Mouse (Mus musculus) lung, postnatal 36 days (tissue): ENCODE measurements around the gene Brd7.

Experiments
- DNase-seq: peaks from one replicate; pipeline ENCODE4 v3.0.0; 2022; ENCODE audit warnings: mixed read lengths

Gene Brd7

DNA sequence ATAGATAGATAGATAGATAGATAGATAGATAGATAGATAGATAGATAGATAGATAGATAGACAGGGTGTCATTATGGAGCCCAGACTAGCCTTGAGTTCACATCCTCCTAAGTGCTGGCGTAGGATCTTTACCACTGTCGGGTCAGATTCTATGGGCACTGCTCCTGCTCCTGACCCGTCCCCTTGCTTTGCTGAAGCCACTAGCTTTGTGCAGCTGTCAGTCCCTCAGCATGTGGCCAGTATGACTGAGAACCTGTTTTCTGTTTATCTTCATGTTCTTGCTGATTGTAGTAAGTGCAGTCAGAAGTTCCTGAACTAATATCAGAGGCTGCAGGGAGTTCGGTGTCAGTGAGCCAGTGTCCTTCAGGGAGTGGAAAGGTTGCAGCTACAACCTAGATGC lies 54.3 kb downstream of the Brd7 start:
- DNase-seq, result no peak

DNA sequence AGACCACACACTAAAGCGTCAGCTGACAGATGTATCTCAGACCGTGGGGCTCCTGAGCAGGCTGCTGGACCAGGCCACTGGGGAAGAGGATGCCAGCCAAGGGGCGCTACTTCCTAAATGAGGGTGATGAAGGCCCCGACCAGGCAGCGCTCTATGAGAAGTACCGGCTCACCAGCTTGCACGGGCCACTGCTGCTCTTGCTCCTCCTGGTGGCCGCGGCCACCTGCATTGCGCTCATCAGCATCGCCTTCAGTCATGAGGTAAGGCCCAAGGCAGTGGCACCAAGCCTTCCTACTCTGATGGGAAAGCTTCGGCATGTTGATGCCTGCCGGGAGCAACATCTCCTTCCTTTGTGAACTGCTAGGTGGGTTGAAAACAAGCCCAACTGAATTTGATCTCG lies 55.5 kb downstream of the Brd7 start:
- peak; percentile 73 for DNase-seq

DNA sequence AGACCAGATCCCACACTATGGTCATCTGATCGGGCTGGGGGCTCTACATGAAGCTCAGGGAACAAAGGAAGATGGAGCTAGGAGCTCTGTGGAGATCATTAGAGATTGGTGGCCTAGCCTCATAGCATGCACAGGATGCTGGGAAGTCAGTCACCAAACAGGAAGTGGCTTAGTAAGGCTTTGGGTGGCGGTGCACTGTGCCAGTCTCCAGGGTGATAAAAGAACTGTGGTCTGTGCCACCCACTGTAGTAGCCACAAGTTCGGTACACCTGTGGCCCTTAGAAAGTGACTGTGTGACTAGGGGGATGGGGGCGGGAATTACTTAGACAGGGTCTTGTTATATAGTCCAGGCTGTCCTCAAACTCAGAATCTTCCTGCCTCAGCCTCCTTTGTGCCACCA lies 56.2 kb downstream of the Brd7 start:
- peak; percentile 30 for DNase-seq

DNA sequence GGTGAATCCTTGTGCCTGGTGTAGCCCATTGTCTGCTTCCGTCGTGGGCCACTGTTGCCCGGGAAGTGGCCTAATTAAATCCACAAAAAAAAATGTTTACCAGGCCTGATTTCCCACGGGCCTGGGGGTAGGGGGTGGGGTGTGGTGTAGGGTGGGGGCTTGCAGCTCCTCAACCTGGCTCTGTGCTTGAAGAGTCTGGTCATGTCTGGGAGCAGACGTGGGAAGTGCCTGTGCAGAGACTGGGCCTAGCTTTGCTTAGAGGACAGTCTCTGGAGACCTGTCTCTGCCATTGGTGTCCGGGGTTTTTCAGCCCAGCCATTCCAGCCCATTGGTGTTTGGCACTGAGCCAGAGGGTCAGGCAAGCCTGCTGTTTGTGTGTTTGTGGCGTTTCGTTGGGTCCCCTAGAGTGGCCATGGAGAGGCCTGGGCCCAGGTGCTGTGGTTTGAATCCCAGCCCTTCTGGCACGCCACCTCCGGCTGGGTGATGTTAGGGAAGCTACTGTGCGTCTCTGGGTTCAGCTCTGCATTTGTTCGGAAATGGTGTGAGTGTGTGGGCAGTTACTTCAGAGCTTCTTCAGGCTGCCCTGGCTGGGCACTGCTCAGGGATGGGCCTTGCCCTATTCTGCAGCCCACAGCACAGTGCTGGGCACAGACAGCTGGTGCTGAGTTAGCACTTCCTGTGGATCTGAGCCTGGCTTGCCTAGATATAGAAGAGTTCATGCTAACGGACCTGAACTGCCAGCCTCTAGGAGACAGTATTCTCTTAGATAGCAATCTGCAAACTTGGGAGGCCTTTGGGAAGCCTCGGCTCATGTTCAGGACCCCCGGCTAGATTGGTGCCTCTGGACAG lies 60.2 kb downstream of the Brd7 start:
- DNase-seq, result no peak

DNA sequence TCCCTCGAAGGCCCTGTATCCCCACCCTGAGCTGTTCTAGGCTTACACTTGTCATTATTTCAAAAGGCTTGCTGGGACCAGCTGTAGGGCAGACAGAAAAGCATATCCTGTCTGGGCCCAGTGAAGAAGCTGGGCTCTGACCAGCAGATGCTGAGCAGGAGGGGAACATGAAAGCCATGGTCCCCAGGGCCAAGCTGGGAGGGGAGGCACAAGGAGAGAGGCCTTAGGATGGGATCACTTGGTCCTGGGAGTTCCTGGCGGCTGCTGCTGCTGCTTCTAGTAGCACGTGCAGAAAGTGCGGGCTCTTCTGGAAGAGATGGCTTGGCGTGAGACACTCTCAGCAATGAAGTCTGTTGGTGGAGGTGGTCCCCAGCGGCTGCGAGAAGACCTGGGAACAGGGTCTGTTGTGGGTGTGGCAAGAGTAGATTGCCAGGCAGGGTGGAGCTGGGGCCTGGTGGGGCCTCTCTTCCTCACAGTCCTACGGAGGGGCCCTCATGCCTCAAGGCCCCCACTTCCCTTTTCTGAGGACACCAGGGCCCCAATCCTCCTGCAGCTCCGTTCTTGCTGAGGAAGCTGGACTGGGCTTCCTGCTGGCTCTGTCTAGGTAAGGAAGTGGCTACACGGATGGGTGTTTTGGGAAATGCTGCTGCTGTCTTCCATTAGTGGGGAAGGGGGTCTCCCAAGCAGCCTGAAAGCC lies 61.9 kb downstream of the Brd7 start:
- peak; percentile 52 for DNase-seq

DNA sequence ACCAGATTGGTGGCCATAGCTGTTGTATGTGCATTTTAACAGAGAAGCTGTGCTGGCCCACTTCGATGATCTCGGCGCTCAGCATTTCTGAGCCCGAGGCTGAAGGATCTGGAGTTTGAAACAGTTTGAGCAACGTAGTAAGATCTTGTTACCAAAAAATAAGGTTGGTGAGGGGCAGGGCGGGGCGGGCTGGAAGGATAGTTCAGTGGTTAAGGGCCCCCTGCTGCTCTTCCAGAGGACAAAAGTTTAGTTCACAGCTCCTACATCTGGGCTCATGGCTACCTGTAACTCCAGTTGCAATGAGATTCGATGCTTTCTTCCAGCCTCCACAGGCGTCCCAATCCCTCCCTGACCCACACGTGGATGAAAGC lies 63.3 kb downstream of the Brd7 start:
- no peak for DNase-seq

DNA sequence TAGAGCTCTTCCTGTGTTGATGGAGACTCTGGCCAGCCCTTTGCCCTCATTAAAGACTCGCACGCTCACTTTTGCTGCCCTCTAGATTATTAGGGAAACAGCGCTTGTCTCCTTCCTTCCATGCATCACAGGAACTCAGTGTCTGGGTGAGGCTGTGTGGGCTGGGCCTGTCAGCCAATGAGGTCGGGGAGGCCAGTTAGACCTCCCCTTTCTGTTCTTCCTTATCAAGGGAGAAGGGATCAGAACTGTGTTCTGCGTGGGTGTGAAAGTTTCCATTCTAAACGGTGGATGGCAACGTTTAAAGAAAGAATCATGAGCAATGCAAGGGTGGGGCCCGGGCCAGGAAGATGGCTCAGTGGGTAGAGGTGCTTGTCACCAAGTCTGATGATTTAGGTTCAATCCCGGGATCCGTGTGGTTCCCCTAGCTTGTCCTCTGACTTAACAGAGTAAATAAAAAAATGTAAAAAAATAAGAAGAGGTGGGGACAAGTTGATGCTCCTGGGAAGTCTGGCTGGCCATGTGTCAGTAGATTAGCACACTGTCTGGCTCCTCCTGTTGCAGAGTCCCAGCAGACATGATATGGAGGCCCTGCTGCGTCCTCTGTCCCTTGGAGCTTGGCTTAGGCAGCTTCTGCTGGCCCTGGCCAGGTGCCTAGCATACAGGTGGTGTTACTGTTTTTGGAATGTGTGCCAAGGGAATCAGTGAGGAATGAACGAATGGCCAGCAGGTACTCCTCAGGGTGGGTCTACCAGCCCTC lies 63.8 kb downstream of the Brd7 start:
- peak; percentile 74 for DNase-seq

DNA sequence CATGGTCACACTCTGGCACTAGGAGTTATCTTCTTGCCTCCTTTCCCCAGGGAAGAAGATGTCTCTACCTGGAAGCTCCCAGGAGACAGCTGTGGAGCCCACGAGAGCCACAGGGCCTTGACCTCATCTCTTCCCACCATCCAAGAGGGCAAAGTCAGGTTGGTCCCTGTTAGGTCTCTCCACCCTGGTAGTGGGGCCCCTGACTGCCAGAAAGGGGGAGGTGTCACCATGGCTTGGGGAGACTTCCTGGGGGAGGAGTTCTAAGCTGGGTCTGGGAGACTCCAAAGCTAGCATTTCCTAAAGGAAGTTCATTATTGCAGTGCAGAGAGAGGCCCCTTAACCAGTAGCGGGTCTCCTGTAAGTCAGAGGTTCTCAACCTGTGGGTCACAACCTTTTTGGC lies 67.0 kb downstream of the Brd7 start:
- DNase-seq, result no peak

DNA sequence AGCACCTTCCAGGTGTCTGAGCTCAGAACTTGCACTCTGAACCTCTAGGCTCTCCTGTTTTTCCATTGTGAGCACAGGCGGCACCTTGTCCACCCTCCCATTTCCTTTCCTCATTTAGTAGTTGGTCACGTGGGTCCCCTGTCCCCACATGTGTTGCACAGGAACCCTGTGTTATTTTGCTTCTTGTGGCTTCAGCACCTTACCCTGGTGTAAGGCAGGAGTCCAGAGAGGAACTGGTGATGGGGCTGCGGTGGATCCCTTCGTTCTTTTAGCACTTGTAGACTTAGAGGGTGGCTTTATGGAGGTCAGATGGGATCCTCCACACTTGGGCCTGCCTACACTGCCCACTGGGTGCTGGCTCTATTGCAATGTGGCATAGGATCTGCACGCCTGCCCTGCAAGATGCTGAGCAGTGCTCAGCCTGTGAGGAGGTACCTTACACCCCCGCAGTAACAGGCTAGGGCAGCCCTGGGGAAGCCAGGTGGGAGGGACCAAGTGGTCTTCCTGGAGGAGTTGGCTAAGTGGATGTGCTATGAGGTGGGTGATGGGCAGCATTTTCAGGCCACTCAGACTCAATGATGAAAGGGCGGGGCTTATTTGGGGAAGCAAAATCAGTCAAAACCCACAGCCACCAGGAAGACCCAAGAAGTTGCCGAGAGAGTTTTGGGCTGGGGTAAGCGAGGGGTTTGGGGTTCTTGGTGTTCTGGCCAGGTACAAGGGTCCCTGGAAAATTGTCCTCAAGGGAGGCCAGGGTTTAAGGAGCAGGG lies 68.2 kb downstream of the Brd7 start:
- DNase-seq, result peak; percentile 76

DNA sequence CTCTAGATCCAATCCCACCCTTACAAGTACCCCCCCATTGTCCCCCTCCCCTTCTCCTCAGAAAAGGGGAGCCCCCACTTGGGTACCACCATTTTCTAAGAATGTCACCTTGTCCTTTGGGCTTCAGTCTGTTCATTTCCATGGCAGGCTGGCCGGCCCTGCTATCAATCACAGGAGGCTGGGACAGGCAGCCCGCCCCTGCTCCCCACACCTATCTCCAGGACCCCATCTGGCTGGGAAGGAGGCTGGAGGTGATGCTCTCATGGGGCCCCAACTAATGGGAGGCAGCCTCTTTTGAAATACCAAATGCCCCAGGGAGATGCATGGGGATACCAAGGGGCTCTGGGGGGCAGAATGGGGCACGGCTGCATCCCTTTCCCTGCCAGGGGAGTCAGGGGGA lies 69.1 kb downstream of the Brd7 start:
- no peak for DNase-seq

DNA sequence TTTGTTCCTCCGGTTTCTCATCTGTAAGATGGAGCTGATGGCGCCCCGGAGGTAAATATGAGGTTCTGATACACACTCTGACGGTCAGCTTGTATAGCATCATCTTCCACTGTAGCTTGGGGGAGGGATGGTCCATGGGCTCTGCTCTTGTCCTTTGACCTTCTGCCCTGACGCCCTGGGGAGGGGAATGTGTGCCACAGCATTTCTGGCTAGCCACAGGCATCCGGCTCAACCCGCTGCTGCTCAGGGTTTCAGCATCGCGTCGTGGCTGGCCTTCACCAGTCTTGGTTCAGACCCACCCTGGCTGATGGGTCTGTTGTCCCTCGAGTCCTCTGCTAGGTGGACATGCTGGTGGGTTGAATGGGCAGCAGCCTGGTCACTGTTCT lies 70.7 kb downstream of the Brd7 start:
- DNase-seq, result no peak

DNA sequence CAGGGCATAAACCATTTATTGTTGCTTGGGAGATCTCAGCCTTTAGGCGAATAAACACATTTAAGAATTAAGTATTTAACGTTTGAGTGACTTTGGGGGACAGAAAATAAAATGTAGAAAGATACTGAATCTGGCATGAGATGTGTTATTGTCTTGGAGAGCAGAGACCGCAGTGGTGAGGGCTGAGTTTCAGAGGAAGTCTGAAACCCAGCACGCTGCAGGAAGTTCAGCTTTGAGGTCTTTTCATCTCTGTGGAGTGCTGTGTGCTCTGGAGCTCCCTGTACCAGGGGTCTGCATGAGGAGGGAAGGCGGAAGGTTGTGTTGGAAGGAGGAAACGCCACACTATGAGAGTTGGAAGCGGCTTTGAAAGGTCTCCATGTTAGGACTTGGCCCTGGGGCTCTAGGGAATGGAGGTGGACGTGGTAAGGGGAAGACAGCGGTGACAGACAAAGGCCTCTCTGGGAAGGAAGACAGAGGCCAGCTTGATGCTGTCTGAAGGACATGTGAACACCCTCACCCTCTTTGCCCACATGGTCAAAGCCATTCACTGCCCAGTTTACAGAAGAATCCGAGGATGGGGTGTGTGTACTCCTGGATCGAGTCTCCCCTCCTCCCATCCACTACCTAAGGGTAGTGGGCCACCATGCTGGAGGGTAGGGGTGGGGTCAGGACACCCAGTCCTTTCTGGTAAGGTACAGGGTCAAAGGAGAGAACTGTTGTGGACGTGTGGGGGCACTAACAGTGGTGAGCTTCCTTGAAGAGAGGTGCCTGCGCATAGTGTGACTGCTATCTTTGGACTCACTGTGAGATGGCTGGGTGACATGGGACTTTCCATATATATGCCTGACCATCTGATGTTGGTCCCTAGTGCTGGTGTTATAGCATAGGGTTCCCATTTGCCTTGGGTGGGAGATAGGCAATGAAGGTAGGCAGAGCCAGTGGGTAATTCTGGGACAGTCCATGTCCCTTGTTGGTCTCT lies 71.4 kb downstream of the Brd7 start:
- no peak for DNase-seq

DNA sequence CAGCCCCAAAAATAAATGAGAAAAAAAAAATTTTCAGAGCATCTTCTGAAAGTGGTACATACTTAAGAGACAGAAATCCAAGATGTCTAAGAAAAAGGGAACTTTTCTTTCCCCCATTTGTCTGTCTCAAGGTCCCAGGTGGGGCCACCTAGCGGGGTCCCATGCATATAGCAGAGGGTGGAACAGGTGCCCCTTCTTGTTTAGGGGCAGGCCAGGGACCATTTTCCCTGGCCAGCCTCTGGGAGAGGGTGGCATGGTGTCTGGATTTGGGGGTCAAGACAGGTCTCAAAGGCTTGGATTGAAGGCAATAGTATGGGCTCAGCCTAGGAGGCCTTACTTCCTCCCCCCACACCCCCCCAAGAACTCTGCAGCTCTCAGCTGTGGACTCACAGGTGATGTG lies 72.1 kb downstream of the Brd7 start:
- DNase-seq, result no peak

DNA sequence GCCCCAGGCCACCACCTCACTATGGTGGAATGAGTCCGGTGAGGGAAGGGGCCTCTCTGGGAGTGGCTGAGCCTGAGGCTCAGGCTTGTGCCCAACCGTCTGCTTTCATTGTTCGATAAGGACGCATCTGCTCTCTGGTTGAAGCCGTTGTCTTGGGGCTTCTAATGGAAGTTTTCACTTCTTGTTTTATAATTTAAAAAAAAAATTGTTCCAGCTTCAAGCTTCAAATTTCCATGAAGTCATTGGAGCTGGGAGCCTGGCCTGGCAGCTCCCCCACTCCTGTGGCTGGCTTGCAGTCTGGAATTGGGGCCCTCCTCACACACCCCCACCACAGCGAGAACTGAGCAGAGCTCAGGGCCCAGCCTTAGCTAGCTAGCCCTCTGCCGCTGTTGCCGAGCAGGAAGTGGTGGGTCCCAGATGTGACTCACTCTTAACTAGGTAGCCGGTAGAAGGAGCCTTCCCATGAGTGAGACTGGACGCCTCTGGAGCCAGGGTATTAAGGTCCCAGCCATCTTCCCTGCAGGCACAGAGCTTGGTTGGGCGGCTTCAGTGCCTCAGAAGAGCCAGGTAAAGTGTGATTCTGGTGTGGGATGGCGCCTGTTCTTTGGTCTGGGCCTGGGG lies 73.3 kb downstream of the Brd7 start:
- no peak for DNase-seq

DNA sequence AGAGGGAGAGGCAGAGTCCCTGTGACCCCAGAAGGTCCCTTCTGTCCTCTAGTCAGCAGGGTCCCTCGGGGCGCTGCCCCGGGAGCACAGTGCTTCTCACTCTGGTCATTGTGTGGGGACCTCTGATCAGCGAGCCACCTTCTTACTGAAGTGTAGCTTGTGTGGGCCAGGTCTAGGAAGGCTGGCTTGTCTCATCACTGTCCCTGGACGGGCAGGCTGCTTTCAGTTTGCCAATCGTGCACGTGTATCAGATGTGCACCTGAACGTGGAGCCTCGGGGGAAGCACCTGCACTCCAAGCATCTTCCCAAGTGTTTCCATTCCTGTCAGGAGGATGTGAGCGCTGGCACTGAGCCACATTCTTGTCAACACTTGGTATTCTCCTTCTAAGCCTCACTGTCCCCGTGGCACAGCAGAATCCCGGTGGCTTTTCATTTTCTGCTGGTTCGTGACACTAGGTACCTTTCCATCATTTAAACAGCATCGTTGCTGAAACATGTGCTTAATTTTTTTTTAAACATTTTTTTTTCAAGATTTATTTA lies 75.5 kb downstream of the Brd7 start:
- no peak for DNase-seq

DNA sequence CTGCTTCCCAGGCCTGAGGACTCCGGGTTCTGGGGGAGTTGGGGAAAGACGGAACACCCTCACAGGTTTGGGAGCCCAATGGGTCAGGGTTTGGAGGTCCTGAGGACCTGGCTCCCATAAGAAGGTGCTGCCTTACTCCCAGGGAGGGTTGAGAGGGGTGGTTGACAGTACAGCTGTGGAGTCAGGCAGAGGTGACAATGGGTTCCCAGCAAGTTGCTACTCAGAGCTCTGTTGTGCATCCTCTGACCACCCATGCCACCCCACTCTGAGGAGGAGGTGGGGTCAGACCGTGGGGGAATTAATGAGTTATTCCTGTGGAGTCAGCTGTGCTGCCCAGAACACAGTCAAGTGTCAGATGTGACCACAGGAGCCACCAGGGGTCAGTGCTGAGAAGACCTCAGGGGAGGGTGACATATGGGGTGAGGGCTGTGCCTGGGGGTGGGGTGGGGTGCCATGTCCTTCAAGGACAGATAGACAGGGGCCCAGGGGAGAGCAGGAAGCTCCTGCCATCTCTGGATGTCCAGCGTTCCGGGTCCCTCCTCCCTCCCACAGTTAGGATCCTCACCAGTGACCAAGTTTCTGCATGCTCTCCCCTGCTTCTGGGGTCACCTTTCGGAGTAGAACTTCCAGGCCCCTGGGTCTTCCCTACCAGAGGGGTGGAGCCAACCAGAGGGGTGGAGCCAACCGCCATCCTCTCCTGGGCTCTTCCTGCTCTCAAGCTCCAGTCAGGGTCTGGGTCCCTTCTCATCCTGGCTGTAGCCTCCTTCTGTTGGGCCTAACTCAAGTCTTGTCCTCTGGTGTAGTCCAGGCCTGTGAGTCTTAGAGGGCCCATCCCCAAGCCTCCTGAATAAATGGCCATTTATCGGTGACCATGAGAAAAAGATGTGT lies 76.3 kb downstream of the Brd7 start:
- peak; percentile 51 for DNase-seq

DNA sequence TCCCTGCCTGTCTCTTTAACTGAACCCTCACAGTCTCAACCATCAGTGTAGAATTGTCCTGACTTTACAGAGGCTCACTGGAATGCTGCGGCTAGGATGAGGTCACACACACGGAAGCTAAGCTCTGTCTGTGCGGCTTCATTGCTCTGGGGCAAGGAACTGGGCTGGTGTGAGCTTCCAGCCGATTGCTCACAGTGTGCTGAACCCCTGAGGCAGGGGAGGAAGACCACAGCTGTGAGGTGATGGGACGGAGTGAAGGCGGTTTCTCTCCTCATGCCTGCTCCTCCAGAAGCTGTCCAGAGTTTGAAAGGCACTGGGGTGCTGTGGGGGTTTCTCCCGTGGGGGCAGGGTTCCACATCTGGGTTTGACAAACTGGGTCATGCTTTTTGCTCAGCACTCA lies 77.3 kb downstream of the Brd7 start:
- no peak for DNase-seq

DNA sequence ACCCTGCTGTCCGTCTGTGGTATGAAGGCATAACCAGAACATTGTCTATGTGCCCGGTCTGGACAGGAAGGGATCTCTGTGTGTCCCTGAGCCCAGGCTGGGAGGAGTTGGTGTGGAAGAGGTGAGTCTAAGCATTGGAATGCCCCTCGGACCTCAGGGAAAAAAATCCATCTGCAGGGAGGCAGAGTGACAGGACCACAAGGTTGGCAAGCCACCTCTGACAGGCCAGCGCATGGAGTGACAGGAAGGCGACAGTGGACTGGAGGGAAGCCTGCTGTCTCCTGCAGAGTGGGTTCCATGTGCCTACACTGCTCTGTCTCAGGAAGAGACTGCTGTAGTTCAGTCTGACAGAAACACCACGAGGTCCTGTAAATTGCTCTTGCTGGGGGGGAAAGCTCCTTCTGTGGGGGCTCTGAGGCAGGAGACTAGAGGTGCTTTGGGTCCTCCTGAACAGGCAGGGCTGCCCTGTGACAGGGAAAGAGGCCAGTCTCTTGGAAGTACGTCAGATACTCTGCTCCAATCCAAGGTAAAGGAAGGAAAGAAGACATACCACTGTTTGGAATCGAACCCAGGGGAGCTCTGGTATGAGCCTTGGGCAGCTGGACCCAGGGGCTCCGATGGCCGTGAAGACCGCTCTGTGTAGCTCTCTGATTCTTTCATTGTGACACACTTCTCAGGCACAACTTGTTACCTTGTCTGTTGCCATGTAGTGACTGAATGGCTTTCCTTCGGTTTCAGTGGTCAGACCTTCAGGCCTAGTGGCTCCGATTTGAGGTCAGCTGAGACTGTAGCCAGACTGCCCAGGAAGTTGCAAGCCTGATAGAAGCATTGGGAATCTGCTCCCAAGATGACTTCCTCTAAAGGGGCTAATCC lies 78.5 kb downstream of the Brd7 start:
- DNase-seq, result no peak

DNA sequence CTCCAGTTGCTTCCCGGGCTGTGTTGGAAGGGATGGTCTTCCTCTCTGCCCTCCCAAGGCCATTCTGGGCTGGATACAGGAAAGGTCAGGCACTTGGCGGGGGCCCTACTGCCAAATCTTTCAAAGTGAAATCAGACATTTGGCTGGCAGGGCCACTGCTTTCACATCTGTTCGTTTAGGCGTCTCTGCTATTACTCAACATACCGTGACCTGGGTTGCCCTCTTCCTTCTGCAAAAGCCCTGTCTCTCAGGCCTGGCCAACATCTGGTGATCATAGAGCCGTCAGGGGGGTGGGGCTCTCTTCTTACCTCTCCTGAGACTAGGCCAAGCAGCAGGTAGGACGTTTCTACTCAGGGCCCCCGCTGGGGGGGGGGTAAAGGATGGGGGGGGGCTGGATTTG lies 79.3 kb downstream of the Brd7 start:
- DNase-seq, result peak; percentile 92
